Mouse (Mus musculus): ENCODE results near the gene Dlgap4.

DNA sequence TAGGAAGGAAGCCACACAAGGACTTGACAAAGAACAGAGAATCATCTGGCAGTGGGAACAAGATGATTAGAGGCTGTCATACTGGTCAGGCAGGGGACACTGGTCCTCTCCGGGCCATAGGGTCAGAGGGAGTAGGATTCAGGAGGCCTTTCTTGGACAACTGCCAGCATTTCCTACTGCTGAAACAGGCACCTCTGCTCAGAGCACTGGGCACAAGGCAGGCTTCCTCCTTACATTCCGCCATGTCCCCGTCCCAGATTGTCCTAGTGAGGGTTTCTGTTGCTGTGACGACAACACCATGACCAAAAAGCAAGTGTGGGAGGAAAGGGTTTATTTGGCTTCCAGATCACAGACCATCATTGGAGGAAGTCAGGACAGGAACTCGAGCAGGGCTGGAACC is 105.3 kb downstream of the Dlgap4 start:
- TF ChIP-seq CTCF (IDR thresholded peaks at IDR 0.05; ENCODE audit: low read depth, low read length) (no peak), TAL1 (conservative IDR thresholded peaks at IDR 0.05; ENCODE audit: low read depth, low read length) (no peak), GATA1 (IDR thresholded peaks at IDR 0.05; ENCODE audit: borderline replicate concordance, low read length) (no peak), POLR2AphosphoS5 (IDR thresholded peaks at IDR 0.05; ENCODE audit: insufficient replicate concordance, low read depth, low read length) (no peak), GATA2 (IDR thresholded peaks at IDR 0.05; ENCODE audit: borderline replicate concordance, low read depth, low read length) (no peak)

Measured in G1E (cell line).